Mouse (Mus musculus) lung, postnatal 14 days (tissue): ENCODE results near the gene Gm11096.

Experiments
- DNase-seq: peaks from one replicate; pipeline ENCODE4 v3.0.0; 2021

The Gm11096 gene

GRCm38 (mm10) chr17:81441463-81441862, at the start of gene Gm11096:
Gene Gm11096, plus strand, starts transcription at chr17:81441763.
- no peak for DNase-seq

GRCm38 (mm10) chr17:81393040-81393439, 48.5 kb upstream of the Gm11096 start:
- DNase-seq: no peak

GRCm38 (mm10) chr17:81394124-81394523, 47.4 kb upstream of the Gm11096 start:
- DNase-seq: no peak

GRCm38 (mm10) chr17:81397434-81397833, 44.1 kb upstream of the Gm11096 start:
- DNase-seq: no peak

GRCm38 (mm10) chr17:81400377-81400776, 41.2 kb upstream of the Gm11096 start:
- no peak for DNase-seq

GRCm38 (mm10) chr17:81402636-81403035, 38.9 kb upstream of the Gm11096 start:
- DNase-seq: peak; percentile 57

GRCm38 (mm10) chr17:81403121-81403520, 38.4 kb upstream of the Gm11096 start:
- DNase-seq: peak; percentile 44

GRCm38 (mm10) chr17:81404225-81404624, 37.3 kb upstream of the Gm11096 start:
- DNase-seq: no peak

GRCm38 (mm10) chr17:81412736-81413135, 28.8 kb upstream of the Gm11096 start:
- no peak for DNase-seq

GRCm38 (mm10) chr17:81416361-81417114, 25.0 kb upstream of the Gm11096 start:
- DNase-seq: no peak

- DNase-seq: peak; percentile 29
Measured at GRCm38 (mm10) chr17:81419802-81420459, 21.6 kb upstream of the Gm11096 start.

- no peak for DNase-seq
Measured at GRCm38 (mm10) chr17:81424256-81424912, 17.2 kb upstream of the Gm11096 start.

GRCm38 (mm10) chr17:81427245-81427644, 14.3 kb upstream of the Gm11096 start:
- DNase-seq: no peak

- no peak for DNase-seq
Measured at GRCm38 (mm10) chr17:81432733-81433132, 8.8 kb upstream of the Gm11096 start.

- DNase-seq: peak; percentile 2
Measured at GRCm38 (mm10) chr17:81433148-81433547, 8.4 kb upstream of the Gm11096 start.

- no peak for DNase-seq
Measured at GRCm38 (mm10) chr17:81455269-81455668, 13.7 kb downstream of the Gm11096 start.

GRCm38 (mm10) chr17:81455977-81456376, 14.4 kb downstream of the Gm11096 start:
- DNase-seq: no peak

GRCm38 (mm10) chr17:81459379-81459778, 17.8 kb downstream of the Gm11096 start:
- DNase-seq: no peak

- DNase-seq: peak; percentile 40
Measured at GRCm38 (mm10) chr17:81468941-81469340, 27.4 kb downstream of the Gm11096 start.

- DNase-seq: no peak
Measured at GRCm38 (mm10) chr17:81473363-81473762, 31.8 kb downstream of the Gm11096 start.

GRCm38 (mm10) chr17:81477420-81477819, 35.9 kb downstream of the Gm11096 start:
- no peak for DNase-seq

- no peak for DNase-seq
Measured at GRCm38 (mm10) chr17:81479807-81480206, 38.2 kb downstream of the Gm11096 start.

- DNase-seq: peak; percentile 76
Measured at GRCm38 (mm10) chr17:81480351-81481161, 39.0 kb downstream of the Gm11096 start.
